Mouse (Mus musculus) frontal cortex, postnatal 36 days (tissue): ENCODE measurements around the gene Nrp2.

Experiments used
- DNase-seq, 2 experiments: peaks; one replicate each; pipeline ENCODE4 v3.0.0; 2022; ENCODE audit warnings: low spot score in 2 of 2

Gene Nrp2

DNA sequence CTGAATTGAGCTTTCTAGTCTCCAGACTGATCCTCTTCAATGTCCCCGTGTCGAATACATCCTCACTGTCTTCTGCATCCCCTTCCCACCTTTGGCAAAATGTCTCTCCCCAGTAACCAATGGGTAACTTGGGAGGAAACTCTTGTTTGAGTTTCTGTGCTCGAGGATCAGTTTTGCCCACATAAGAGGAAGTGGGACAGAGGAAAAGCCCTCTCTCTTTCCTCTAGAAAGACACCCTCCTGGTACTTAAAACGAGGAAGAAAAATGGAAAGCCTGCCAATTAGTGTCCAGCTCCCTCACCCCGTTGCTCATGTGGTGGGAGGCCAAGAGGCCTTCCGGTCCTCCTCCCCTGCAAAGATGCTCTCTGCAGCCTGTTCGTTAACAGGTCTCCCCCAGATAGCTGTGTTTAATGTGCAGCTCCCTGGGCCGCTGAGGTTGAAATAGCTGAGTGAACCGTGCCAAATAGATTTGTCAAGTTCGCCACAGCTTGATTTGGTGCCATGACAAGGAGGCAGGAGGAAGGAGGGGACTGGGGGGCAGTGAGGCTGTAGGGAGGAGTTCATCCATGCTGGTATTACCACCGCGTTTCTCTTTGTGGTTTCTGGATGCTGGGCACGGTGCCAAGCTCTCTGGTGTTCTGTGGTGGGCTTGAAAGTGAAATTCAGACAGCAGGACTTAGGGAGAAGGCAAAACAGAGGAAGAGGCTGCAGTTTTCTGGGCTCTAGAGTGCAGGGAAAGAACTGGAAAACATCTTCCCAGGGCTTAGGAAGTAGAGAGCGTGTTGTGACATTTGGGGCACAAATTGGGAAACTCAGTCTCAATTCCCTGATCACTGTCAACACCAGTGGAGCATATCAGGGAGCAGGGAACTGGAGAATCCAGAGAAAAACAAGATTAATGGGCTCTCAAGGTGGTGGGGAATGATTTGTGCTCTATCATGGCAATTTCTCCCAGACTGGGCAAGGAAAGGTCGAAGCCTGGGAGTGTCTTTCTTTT is 48.2 kb downstream of the Nrp2 start:
- DNase-seq: no peak

DNA sequence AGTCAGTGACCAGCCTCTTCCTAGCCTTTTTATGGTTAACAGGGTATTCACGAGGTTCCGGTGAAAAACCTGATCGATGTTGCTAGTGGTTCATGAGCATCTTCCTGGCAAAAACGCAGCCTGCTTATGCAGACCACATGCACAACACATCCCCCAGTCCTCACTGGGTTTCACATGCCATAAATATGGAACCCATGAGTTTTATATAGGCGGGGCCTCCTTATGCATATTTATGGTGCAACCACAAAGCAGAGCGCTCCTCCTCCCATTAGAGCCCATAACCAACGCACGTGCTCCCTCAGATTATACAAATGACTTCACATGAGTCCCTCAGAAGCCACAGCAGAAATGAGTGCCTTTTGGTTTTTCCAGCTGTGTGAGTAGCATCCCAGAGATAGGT is 49.0 kb downstream of the Nrp2 start:
- DNase-seq: no peak

DNA sequence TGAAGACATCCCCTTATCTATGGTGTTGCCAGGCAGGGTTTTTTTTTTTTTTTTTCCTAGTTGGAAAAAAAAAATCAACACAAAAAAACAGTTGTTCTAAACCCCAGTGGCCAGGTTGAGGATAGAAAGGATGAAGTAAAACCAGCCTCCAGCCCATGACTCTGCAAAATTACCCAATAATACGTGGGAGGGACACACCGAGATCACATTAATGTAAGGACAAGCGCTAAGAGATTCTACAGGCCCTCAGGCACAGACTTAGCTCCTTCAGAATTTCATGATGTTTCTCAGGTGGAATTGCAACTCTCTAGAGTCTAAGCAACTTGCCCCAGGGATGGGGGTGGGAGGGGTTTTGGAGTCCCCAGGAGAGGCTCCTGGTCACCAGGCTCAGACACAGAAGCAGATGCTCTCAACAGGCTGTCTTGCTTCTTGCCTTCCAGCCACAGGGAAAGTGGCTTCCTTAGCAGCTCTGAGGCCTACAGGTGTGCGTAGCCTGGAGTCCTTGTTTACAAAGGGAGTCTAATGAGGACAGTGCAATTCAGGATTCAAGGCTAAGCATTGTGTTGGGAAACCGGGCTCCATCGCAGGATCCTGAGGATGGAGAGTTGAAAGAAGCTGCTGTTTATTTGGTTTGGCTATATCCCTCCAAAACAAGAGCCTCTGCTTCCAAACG is 49.7 kb downstream of the Nrp2 start:
- DNase-seq: no peak

DNA sequence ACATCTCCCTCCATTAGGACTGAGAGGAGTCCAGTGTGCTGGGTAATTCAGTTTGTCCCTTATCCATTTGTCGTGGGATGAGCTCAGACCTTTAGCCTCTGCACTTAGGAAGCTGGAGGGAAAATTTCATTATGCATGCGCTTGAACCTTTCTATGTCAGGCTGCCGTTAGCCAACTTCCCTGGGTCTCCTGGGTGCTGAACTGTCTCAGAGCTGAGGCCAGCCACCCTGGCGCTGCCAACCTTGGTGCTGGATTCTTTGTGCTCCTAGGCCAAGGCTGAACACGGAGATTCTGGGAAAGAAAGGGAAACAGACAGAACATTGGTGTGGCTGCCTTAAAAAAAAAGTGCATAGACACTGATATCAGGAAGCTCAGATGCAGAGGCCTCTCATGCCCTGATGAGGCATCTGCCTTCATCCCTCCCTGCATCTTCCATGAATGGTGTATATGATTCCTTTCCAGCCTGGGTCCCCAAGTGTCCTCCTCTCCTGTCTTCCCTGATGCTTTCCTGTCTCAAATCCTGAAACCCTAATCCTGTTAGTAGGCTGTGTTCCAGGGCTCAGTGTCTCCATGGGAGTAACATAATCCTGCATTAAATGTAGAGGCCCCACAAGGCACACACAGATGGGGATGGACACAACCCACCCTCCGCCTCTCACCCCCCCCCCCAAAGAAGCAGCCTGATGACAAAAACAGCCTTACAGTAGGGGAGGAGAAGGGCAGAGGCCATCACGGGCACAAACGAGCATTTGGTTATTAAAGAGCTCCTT is 51.2 kb downstream of the Nrp2 start:
- no peak for DNase-seq

DNA sequence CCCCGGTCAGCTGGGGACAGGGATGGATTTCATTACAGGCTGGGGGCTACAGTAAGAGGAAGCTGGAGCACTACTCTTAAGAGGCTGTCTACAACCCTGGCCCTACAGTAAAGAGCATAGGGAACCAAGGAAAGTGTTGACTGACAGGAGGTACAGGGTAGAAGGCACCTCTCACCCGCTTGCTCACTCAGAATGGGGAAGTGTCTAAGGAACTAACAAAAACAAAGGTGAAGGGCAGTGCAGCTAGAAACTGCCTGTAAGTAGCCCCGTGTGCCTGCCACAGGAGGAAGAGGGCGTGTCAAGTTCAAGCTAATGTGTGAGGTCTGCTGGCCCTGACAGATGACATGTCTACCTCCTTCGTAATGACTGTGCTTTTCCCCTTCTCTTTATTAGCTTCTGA is 57.0 kb downstream of the Nrp2 start:
- DNase-seq: no peak

DNA sequence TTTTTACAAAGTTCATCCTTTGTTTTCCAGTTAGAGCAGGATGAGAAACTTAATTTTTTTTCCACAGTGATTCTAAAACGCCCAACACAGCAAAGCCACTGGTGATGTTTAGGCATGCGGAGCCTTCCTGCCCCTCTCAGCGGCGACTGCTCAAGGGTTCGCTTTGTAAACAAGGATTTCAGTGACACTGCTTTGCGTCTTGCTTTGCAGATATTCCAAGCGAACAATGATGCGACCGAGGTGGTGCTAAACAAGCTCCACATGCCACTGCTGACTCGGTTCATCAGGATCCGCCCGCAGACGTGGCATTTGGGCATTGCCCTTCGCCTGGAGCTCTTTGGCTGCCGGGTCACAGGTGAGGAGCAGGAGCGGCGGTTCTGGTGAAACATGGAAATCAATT is 57.5 kb downstream of the Nrp2 start:
- no peak for DNase-seq

DNA sequence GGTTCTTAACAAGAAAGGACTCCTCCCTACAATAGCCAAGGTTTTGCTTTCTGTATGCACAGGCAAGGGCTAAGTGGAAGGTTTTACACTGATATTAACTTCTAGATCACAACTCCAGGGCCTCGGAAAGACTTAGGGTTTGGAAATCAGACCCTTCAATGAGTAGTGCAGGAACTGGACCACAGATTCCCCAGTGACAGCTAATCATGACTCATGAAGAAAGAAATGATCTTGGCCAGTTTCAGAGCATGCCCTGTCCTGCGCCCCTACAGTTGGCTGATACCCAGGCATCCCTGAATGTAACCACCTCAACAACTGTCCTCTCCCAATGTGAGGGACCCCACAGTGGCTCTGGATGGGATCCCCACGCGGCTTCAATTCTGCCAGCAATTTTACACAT is 60.7 kb downstream of the Nrp2 start:
- no peak for DNase-seq

DNA sequence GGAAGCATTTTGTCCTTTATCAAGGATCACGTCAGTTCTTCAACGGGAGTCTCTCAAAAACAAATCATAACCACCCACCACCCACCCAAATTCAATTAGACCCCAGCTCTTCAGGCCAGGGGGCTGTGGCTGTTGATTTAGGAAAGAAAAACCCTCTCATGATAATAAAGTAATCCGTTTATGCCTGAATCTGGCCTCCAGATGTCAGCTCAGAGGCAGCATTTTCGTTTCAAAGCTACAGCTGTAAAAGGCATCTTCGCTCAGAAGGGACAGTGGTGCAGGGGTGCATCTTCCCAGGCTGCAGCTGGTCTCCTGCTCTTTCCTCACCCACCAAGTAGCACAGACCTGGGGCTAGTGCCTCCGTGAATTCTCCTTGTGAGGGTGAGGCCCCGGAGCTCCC is 62.1 kb downstream of the Nrp2 start:
- DNase-seq: no peak

DNA sequence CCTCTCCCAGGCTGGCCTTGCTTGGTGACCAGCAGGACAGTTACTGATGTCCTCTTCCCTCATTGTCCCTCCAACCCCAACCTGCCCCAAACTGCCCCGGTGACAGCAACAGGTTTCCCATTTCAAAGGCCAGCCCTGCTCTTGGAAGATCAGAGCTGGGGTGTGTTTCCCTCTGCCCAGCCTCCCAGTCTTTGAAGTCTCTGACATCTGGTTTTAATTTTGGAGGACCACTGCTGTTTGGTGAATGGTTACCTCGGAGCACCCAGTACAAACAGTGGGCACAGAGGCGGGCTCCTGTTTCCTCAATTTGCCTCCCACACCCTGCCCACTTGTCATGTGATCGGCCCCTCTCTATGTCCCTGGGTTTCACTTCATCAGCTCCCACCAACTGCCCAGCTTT is 63.7 kb downstream of the Nrp2 start:
- DNase-seq: no peak

DNA sequence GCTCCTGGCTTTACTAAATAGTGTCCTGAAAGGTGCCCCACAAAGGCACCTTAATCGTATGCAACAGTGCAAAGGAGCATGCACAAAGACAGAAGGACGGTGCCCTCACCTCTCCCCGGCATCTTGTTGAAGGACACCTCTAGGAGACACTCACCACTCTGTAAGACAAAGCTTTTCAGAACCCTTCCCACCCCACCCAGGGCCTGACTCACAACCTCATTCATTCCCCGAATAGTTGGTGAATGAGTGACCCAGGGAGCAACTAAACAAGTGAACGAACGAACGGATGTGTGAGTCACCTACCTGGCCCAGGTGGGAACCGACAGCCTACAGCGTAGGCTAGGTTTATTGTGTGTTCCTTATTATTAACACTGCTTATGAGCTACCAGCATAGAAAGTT is 64.5 kb downstream of the Nrp2 start:
- DNase-seq: no peak

DNA sequence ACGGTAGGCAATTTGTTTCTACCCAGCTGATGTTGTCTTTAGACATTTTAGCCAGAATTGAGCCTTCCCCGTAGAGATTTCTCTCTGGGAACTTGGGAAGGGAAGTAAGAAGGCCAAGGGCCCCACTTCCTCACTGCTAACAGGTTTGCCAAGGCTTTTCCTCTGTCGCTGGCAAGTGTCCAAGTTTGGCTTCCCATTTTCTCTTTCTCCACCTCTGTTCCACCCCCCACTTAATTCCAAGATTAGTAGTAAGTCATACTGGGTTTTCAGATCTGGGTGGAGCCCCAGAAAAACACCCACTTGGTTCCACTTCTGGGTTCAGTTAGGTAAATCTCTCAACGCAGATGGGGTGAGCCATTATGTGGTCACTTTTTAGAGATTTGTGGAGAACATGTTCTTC is 67.5 kb downstream of the Nrp2 start:
- DNase-seq: no peak

DNA sequence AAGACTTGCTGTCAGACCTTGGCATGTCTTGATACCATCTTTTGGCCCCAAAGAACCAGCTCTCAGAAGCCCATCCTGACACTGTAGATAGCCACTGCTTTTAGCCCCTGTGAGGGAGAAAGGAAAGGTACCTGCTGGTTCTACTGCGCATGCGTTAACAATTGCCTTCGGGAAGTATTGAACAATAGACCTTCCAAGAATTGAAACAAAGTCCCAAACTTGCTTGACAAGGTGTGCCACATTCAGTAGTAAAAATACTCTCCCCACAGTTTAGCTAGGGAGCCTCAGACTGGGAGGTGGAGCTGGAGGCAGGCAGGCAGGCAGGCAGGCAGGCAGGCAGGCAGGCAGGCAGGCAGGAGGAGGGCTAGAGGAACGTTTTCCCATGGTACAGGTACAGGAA is 69.3 kb downstream of the Nrp2 start:
- no peak for DNase-seq

DNA sequence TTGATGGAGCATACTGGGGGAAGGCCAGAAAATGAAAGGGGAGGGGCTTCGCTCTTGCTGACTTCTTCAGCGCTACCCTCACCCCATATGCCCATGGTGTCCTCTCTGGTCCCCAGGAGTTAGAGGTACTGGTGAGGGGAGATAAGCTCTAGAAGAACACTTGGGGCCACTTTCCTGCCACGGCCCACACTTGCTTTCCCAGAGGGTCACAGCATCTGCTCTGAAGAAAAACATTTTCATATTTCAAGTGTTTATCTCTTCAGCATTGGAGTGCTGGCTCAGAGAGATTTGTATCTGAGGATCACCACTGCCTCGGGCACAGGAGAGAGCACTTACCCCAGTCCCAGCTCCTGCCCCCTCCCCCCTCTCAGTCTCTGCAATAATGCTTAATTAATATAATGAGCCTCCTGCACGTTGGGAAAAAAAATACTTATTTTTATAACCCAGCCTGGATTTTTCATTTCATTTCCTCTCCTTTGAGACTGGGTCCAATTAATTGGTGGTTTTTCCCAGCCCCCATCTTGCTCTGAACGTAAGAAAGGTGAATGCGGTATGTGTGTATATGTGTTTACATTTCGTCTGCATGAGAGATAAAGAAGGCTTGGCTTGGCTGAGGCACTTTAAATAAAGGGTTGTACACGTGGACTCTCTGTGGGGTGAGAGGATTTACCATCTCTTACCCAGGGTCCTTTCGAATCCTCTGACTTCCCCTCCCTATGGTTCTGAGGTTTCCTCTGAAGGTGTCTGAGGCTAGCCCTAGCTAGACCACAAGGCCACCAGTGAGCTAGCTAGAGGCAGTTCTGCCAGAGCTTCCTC is 70.2 kb downstream of the Nrp2 start:
- no peak for DNase-seq

DNA sequence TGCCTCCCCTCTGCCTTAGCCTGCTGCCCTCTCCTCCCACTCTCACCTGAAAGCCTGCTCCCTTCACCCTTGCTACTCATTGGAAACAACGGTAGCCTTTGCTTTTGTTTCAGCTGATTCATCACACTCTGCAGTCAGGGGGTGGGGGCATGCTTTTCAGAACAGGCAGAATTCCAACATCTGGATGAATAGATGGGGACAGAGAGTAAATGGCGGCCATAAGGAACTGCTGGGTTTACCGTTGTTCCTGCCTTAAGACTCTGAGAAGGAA is 70.8 kb downstream of the Nrp2 start:
- DNase-seq: no peak

DNA sequence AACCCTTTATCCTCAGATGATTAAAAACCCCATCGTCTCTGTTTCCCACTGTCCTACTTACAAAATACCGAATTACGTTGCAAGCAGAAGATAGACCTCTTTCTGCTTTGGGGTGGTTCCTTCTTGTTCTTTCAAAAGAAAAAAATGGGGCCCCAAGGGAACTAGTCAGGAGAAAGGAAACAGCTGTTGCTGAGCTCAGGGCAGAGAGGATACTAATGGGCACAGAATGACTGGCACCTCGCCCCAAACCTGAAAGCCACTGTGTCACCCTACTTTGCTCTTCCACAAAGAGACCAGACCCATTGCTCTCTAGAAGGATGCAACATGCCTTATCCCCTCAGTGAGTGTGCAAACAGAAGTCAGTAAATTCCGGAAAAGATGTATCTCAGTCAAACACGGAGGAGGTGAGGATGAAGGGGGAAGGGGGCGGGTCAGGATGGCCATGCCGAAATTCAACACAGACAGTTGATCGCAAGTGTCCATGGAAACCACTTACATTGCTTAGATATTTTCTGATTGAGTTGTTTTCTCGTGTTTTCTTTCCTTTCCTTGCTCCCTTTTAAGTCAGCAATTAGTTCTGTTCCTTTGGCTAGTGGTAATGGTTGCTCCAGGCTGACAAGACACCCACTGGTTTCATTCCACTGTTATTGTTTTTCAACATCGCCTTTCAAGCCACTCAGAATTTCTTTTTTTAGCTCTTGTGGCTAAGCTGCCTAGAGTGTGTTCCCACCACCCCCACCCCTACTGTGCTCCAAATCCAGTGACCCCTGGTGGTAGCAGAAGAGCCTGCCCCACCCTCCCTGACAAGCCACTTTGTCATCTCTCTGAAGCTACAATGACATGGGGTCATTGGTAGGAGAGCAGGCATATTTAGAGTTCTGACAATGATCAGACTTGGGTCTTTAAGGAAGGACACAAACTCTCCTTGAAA is 71.5 kb downstream of the Nrp2 start:
- no peak for DNase-seq

DNA sequence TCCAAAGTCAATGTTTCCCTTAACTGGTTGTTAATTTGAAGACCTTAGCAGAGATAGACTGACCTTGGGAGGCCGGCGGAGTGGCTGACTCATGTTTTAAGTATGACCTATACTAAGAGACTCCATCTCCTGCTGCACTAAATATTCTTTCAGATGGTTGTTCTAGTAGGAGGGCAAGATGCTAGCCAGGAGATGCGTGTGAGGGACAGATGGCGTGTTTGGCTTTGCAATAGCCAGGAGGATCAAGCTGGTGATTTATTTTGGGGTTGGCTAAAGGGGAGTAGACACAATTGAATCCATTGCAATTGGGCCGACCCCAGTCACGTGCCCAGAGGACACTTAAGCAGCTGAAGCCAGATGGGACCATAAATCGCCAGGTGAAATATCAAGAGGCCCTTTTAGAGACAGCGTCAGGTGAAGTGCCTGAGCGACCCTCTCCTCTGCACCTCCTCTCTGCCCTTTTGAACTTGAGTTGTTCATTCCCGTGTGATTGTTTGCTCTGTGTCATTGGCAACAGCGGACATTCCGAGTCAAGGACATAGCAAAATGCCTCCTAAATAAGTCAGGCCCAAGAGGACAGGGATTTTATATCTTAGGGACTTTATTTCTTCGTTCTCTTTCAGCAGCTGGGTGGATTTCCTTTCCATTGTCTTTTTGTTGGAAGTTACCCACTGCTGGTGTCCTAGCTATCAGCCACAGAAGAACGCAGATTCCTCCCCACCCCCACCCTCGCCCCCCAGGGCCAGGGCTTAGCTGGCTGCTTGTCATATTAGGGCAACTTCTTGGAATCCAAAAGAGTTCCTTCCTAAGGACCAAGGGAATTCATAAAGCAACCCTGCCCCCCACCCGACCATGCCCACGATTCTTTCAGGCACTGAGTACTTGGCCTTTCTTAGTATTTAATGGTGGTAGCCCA is 74.5 kb downstream of the Nrp2 start:
- no peak for DNase-seq

DNA sequence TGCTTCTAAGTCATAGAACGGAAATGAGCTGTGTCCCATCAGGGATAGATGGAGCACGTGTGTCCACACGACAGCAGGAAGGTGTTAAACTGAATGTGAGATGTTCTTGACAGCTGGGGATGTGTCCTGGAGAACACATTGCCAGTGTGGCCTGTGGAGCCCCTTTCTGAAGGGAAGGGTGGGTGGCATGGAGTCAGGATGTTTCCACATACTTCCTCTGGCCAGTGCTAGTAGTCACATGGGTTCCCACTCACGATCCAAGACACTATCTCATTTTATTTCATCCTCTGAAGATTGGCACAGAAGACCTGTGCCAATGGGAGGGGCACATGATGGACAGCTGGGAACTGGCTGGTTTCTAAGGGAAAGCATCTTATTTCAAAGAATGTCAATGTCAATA is 75.8 kb downstream of the Nrp2 start:
- DNase-seq: no peak

DNA sequence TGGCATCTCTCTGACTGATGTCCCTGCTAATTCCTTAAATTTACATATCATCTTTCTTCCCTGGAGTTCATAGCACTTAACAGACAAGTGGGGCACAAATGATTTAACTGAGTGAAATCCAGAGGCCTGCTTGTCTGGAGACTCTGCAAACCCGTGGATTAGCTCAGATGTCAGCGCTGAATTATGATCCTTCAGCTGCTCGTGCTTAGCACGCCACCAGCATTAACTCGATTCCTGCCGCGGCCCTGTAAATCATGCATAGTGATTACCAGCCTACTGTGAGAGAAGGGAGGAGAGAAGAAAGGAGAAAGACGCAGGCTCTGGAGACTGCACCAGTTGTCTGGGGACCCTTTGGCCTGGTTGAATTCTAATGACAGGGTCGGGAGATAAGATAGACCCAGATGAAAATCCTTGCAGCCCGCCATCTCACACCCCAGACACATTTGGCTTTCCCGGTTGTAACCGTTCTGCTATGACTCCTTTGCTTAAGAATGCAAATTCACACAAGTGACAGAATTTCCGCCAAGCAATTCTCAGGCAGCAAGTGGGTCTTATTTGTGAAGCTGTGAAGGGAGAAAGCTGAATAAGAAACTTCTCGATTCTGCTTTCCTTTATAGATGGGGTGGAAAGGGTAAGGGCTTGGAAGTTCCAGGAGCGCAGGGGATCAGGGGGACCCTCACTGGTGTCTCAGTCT is 77.1 kb downstream of the Nrp2 start:
- no peak for DNase-seq

DNA sequence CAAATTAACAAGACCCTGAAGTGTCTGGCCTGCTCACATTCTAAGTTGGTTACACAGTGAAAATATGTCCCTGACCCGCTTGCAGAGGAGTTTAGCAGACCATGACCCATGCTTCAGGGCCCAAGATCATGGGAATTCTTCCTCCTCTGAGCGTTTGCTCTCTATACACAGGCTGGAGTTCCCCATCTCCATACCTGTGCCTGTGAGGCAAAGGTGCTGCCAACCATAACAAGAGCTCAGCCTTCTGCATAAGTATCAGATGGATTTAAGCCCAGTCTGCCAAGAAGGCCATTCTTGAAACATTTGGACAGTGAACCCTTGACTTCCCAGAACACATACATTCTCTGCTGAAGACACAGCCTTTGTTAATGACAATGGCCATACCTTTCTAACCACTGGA is 79.1 kb downstream of the Nrp2 start:
- no peak for DNase-seq
